Mouse (Mus musculus) neutrophil, adult 65 days (primary cell): ENCODE results near the gene Slc38a4. TPM values are rescaled to one million over a fixed set of nuclear protein-coding genes. Genes with fewer than 3 reads are reported as not detected.

Experiments
- total RNA-seq: library from RNA; stranded (reverse); gene quantifications from 2 replicates; pipeline ENCODE4 v1.2.4, GENCODE M21; 2023

Slc38a4 gene
- total RNA-seq: not detected in 2 replicates

DNA sequence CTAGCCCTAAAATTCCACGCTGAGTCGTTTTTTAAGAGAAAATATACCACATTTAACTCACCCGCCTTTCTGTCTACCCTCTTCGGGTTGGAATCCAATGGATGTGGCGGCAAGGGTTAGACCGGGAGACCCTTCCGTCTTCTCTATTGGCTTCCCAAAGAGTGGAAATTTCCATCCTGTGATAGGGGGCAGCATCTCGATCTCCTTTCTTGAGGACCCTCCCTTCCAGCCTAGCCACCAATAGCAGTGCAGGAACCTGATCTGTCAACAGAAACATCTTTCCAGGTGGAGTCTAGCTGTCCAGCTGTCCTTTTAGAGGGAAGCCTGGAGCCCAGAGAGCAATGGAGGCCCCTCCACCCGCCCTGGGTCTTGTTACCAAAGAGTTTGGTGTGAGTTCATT lies at the start of gene Slc38a4:
TSS of gene Slc38a4 (minus strand) at position 163 of the 400 bp plus-strand sequence.

Other genes with a start within 250 kb of the Slc38a4 start
- gene Pced1b, start 191.2 kb upstream of the Slc38a4 start, total RNA-seq: 15.3 and 18.0 TPM in 2 replicates
- 0.38 and 0.50 TPM in 2 replicates for gene Amigo2, start 191.3 kb upstream of the Slc38a4 start, total RNA-seq